Mouse (Mus musculus): Measurements from ENCODE around the gene 4933402E13Rik.

Gene 4933402E13Rik

DNA sequence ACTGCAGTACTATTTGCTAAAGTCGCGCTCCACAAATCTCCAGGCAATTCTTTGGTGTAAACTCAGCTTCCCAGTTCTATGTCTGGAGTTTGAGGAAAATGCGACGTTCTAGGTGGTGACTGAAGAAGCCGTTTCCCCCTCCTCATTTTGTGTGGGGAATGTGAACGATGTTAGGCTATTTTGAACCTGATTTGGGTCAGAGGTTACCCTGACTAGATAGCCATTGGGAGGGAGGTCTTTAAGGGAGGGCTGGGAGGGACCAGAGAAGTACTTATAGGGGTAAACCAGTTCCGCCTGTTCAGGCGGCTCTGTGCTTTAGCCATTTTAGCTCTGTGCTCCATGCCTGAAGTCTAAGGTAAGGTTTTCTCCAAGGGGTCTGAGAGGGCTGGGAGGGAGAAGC is at the start of gene 4933402E13Rik:
Gene 4933402E13Rik (plus strand): TSS at position 301 of the 400 bp plus-strand sequence.
- no peak for DNase-seq (ENCODE audit: low read depth, low spot score)
- Histone ChIP-seq H3K36me3 (ENCODE audit: control insufficient read depth, insufficient read depth, low read length, poor library complexity, severe bottlenecking) (no peaks in the 10 kb centered on the region), H3K27me3 (ENCODE audit: control insufficient read depth, insufficient read depth, low read length, poor library complexity, severe bottlenecking) (no peaks in the 10 kb centered on the region)

Data from splenic B cell, adult 2 months (primary cell).